Mouse (Mus musculus) lung, postnatal 10 days (tissue): Measurements from ENCODE around the gene Lenep.

Experiments used
- DNase-seq: peaks from one replicate; pipeline ENCODE4 v3.0.0; 2021

Lenep gene

DNA sequence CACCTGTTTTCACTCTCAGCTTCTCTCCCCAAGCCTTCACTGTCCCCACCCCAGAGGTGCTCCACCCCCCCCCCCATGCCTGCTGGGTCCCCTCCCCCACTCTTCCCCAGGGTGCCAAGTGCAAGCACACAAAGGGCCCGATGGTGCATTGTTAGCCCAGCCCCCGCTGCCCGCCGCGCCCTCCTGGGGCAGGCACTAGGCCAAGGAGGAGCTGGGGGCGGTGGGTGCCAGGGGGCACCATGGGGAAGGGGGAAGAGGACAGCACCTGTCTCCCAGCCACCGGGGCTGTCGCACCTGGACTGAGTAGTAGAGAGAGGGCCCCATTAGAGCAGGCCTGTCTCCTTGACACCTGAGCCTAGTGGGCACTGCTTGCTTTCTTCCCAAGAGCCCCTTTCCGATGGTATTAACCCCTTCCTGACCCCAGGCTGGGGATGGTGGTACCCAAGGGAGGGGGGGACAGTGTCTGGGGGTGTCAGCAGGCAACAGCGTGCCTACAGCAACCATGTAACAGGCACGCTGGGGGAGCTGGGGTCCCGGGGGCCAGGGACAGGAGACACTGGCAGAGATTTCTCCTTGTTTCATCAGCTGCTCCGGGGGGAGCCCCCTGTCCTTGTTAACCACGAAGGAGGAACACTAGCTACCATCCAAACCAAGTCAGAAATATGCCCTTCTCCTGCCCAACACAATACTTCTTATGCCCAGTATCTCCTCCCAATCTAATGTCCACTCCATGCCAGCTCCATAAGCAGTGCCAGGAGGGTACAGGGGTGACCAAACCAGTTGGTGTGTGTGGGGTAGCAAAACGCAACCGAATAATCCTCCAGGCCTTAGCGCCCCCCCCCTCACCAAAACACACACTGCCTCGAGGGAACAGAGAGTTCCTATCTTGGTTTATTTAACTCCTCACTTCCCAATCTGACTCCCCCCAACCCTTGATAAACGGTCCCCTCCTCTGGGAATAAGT lies 11.6 kb downstream of the Lenep start:
- DNase-seq, result peak; percentile 55

DNA sequence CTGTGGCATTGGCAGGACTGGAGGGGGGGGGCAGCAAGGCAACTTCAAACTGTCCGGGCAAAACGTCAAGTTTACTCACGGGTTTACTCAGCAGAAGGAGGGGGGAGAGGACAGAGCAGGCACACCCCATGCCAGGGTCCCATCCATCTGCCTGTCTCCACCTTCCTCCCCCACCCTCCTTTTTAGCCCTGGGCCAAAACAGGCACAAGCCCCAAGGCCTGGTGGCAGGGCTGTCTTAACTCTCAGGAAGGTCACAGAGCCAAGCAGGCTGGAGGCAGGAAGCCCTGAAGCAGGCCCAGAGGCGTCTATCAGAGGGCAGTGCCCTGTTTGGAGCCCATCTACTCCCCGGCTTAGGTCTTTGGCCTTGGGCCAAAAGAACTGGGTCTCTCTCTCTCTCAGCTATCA lies 12.5 kb downstream of the Lenep start:
- DNase-seq, result peak; percentile 36

DNA sequence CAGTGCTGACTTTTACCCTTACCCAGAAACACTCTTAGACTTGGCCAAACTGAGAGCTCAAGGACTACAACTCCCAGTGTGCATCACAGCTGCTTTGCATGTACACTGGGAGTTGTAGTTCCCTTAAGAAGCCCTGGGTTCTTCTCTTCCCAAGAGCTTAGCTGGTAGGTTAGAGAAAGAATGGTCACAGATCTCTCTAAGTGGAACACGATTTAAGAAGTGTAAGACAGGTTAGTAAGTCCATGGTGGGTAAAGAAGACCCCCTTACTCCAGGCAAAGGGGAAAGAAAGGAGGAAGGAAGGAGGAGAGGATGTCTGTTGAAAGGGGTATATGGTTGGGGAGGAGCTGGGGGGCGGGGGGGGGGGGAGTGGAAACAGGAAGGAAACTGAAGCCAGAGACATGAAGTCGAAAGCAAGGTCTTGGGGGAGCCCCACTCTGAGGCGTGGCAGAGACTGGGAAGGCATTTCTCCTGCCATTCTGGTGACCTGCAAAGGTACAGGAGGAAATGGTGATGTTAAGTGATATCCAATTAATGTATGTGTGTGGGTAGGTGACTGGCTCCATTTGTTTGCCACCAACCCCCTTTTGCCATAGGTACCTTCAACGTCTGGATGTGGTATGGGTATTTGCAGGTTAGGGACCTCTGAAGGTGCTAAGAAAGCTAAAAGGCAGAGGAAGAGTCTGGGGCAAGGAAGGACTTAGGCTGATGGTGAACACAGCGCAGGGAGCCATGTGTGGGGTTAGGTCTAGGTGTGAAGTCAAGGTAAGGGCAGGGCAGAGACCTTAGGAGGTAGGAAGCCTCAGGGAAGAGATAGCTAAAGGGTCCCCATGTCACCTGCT lies 13.5 kb downstream of the Lenep start:
- DNase-seq, result peak; percentile 43

DNA sequence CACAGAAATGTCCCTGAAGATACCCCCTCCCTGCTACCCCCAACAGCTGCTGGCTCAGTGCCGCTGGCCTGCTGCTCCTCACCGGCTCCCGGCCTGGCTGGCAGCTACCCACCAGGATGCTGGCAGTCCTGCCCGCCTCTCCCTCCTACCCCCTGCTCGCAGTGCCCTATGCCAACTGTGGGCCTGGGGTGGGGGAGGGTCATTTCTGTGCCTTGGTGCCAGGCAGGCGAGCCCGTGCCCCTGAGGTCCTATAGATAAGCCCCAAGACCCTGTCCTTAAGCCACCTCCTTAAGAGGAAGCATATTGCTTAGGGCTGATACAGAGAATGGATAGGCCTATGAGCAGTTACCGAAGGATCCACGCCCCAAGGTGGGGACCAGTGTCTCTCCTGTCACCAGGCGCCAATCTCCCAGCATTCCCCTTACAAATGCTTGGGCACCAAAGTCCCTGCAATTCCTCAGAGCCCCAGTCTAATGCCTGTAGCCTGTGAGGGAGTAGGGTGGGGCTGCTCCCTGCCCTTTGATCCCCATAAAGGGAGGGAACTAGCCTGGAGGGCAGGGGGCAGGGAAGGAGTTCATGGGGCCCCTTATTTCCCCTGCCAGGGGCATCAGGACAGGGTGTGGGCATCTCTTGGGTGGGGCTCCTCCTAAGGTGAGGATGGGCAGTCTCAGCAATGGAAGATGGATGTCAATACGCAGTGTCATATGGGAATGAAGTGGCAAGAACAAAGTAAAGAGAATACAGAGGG lies 14.3 kb downstream of the Lenep start:
- DNase-seq, result peak; percentile 43

DNA sequence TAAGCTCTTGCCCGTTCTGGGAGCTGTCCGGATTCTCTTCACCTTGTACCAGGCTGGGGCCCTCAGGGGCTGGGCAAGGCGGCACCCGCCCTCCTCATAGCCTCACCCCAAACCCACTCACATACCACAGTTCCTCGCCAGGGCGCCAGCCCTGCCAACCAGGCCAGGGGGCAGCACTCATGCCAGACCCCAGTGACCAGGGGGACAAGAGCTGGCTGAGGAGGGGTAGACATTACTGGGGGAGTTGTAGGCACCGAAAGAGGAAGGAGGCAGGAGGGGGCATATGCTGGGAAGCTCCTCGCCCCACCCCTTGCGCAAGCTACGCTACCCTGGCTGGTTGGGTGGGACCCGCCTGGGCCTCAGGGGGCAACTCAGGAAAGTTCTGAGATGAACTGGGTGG lies 15.0 kb downstream of the Lenep start:
- no peak for DNase-seq

DNA sequence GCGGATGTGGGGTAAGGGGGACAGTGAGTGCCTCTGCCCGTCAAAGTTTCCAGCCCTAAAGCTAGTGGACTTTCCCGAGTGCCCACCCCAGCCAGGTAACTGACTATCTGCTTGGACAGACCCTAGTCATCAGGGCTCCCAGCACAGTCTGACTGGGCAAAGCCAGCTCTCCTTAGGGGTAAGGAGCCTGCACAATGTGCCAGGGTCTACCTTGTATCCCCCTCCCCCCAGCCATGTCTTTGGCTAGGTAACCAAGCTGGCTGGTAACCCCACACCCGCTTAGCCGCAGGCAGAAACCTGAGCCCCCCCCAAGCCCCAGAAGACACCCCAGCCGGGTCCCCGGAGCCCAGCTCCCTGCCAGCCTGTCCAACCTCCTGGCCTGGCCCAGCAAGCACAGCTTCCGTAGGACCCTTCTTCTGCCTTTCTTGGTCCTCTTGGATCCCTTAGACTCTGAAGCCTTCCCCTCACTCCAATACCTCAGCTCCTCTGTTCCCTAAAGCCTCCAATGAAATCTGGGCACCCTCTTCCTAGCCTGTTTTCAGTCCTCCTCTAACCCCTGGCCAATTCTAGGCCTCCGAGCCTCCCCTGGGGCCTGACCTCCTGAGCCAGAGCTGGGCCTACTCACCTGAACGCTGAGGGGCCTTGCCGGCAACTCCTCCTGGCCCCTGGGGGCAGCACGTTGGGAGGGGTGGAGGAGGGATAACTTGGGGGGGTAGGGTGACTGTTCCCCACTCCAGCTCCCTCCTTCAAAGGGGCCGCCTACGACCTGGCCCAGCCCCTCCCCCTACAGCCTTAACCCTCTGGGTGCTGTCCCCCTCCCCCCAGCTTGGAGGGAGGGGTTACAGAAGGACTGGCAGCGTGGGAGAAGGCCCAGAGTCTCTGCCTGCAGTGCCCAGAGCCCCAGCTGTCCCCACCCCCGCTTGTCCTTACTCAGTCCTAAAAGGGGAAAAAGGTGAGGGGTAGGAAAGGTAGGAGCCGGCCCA lies 15.9 kb downstream of the Lenep start:
- DNase-seq, result no peak

DNA sequence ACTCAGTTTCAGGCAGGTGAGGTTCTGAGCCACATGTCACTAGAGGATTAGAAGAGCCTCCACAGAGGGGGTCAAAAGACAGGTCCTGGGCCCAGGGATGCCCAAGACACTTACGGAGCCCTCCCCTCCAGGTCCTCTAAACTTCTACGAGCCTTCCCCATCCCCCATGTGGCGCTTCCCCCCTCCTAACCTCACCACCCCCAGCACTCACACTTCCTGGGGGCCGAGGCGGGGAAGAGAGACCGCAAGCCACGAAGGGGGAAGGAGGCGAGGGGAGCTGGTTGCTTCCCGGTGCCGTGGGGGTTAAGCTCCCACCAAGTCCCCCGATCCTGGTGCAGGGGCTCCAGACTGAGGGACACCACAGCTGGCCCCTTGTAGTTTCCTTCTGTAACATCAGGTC lies 17.1 kb downstream of the Lenep start:
- no peak for DNase-seq

DNA sequence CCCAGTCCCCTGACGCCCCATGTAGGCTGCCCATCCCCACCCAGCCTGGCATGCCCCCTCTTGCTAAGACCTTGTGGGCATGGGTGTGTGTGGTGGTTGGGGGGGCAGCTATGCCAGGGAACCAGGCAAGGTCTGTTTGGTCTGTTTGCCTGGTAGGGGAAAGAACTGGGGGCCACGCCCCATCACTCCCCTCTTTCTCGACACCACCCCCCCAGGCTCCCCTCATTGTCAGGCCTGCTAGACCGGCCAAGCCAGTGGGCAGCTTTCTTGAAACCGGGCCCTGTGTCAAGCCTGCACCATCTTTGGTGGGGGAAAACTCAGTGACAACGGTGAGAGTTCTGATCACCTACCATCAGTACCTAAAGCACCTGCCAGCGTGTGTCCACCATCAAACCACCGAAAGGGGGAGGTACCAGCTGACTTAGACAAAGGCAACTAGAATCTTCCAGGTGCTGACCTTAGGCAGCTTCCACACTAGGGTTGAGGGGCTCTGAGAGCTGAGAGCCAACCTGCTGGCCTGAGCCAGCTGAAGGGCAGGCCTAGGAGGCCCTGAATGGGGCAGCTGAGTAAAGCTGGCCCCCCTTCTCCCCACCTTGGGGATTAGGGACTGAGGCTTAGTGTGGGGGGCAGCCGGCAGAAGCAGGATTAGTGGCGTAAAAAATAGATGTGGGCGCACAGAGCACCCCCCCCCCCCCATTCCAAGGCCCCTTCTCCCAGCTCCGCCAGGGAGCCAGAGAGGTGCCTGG lies 18.1 kb downstream of the Lenep start:
- no peak for DNase-seq

DNA sequence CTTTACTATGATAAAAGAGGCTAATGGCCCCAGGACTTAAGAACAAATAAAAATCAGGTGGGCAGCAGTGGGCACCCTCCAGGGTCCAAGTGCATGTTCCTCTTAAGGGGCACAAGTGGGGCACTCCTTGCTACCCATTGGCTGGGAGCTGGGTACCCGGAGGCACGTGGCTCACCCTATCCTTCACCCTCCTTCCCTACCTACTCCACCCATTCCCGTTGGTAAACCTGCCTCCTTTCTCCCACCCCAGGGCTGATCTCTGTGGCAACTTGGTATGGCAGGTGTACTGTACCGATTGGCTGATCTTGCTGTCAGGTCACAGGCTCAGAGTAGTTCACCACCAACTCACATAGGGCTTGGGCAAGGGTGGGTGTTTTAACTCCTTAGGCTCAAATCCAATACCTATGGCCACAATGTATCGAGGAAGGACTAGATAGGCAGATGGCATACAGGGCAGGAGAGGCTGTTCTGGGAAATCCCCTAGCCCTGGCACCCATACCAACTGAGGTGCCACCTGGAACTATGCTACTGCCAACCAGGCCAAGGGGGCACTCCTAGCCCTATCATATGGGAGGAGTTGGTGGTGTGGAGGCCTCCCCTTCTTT lies 18.8 kb downstream of the Lenep start:
- no peak for DNase-seq

DNA sequence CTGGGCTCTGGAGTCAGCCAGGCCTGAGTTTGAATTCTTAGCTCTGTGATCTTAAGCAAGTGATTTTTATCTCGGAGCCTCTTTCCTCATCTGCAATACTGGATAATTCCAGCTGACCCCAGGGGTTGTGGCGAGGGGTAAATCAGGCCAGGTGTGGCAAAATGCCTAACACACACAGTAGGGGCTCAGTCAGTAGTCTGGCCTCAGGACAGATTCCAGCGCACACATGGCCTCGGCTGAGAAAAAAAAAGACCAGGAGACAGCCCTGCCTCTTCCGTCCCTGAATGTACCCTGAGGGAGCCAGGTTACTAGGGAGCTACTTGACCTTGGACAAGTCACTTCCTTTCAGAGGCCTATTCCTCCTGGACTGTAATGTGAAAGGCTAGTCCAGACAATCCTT lies 19.6 kb downstream of the Lenep start:
- DNase-seq, result no peak

DNA sequence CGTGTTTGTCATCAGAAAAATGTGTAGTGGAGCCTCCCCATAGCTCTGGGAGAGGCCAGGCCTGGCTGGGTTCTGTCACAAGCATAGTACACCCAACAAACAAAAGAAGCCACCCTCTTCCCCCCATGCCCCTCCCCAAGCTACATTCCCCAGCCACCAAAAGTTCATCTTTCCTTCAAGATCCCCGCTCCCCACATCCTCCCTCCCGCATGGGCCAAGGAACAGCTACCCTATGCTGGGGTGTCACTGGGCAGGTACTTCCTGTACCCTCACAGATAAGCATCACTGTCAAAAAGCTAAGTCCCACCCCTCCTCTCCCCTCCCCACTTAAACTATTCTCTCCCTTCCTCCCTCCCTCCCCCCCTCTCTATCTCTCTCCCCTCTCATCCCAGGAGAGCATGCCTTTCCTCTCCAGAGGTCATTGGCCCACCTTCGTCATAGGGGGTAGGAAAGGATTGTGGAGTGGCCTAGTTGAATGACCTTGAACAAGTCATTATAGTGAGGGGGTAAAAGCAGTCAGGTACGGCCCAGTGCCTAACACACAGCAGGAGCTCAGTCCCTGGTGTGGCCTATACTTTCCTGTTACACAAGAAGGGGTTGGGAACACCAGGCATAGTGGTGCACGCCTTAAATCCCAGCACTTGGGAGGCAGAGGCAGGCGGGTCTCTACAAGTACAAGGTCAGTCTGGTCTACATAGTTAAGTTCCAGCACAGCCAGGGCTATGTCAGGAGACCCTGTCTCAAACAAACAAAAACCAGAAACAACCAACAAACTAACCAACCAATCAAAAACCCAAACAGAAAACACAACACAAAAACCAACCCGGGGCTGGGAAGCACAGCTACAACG lies 20.3 kb downstream of the Lenep start:
- DNase-seq, result no peak

DNA sequence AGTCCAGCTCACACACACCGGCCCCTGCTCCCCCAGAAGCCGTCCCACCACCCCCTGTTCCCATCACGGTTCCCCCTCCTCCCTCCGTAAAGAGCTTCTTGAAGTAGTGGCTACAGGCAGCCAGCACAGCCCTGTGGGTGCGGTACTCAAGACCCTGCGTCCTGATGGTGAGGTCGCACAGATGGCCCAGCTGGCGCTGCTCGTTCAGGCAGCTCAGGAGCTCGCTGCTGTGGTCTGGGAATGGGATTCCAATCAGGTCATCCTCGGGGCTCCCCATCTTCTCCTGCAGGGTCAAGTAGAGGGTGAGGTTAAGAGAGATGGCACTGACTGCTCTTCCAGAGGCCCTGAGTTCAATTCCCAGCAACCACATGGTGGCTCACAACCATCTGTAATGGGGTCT lies 21.4 kb downstream of the Lenep start:
- DNase-seq, result no peak

DNA sequence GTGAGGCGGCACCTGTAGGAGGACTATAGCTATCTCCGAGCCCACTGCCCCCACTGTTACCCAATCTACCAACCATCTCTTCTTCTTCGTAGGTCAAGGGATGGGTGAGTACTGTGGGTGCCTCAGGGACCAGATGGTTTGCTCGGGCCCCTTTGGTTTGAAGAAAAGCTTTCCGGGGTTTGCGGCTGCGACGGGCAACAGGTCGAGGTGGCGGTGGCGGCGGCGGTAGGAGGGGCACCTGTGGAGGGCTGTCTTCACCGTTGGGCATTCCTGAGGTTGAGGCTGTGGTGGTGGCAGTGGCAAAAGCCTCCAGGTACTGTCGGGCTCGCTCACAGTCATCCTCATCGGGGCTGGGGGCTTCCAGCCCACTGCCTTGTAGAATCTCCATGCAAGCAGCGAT lies 21.9 kb downstream of the Lenep start:
- DNase-seq, result no peak

DNA sequence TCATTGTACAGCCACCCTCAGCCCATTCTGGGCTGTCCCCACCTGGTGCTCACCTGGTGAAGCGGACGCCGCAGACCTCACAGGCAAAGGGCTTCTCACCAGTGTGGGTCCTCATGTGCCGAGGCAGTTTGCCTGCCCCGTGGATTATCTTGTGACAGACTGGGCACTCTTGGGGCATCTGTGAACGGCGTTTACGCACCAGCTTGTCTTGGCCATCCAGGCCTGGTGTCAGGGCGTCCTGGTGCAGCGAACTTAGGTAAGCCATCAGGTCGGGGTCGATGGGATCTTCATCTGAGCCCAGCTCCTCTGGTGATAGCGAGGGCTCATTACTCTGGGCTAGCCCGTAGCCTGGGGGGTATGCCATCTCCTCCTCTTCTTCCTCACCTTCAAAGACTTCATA lies 22.3 kb downstream of the Lenep start:
- no peak for DNase-seq

DNA sequence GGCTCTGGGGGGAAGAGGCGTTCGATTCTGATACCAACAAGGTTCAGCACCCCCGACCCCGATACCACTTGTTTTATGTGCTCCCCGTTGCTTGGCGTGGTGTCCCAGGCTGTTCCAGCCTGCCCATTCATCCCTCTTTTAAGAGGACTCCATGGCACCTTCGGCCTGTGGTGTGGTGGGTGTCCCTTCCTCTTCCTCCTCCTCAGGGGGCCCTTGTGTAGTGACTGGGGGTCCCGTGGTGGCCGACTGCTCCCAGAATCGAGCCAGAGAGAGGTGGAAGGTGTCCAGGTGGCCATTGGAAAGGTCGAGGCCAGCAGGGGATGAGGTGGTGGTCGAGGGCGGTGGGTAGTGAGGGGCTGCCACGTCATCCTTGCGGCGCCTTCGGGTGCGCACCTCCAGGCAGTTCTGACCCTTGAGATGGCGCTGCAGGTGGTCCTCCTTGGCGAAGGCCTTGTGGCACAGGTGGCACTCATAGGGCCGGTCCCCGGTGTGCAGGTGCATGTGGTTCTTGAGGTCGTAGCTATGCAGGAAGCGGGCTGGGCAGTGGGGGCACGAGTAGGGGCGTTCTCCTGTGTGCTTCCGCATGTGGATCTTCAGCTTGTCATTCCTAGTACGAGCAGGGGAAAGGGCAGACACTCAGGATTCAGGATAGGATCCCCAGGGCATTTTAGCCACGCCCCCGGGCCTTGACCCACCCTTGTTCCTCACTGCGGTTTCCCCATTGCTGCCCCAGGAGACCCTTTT lies 23.0 kb downstream of the Lenep start:
- no peak for DNase-seq

DNA sequence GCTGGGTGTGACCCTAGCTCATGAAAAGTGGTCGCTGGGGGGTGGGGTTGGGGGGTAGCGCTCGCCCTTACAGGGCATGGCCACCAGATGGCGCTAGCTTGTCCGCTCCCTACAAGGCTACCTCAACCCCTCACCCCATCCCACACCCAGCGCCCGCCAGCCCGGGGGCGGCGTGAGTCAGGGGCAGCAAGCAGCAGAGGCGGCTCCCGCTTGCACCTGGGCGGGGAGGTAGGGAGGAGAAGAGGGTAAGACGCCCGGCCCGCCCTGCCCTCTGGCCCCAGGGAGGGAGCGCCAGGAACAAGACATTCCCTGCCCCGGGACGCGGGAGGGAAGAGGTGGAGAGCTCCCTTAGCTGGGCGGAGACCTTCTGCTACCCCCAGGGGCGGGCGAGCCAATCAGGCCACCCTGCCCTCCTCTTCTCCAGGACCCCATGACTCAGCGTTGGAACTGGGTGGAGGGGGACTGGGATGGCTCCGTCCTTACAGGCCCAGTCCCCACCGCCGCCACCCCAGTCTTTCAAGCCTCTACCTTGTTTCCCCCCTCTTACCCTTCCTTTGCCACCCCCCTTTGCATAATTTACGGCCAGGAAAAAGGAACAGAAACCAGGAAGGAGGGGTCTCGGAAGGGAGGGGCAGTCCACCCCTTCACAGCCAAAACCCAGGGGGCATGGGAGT lies 24.1 kb downstream of the Lenep start:
- DNase-seq, result peak; percentile 86

DNA sequence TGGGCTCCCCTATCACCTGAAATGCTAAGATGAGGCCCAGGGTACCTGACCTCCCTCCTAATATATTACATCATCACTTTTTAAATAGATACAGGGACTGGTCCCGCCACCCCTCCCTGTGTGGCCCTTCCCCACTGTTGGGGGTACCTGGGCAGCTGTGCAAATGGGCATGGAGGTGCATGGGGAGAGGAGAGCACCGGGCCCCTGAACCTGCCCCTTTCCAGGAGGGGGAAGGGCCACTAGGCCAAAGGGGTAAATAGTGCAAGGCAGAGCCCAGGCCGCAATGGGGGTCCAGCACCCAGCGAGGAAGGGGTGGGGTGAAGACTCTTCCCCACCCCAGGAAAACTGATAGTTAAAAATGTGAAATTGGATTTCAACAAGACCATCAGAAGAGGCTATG lies 24.8 kb downstream of the Lenep start:
- no peak for DNase-seq

DNA sequence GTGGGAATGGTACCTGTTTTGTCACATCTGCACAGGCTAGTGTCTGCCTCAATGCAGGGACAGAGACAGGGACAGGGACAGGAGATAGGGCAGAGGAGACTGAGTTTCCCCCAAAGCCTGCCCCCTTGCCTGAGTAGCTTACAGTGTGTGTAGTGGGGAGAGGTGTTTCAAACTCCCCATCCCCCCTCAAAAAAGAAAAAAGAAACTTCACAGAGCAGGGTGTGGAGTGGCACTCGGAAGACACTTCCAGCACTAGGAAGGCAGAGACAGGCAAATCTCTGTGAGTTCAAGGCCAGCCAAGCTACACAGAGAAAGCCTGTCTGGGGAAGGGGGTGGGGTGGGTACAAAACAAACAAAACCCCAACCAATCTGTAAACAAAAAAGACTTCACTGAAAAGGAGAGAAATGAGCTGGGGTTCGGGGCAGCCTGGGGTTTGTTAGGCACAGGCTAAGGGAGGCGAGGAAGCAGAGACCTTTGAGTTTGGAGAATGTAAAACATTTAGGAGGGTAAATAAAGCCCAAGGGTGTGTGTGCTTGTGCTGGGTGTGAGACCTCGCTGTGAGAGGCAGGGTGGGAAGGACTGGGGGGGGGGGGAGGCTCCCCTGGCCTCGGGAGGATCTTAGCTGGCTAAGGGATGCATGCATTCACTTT lies 28.9 kb downstream of the Lenep start:
- DNase-seq, result no peak
